Mouse (Mus musculus): ENCODE measurements around the gene Ptp4a2. TPM values are rescaled to one million over a fixed set of nuclear protein-coding genes. Genes with fewer than 3 reads are reported as not detected.

Gene Ptp4a2
- polyA plus RNA-seq, 1 experiment from 2014 or later: 224 TPM

DNA sequence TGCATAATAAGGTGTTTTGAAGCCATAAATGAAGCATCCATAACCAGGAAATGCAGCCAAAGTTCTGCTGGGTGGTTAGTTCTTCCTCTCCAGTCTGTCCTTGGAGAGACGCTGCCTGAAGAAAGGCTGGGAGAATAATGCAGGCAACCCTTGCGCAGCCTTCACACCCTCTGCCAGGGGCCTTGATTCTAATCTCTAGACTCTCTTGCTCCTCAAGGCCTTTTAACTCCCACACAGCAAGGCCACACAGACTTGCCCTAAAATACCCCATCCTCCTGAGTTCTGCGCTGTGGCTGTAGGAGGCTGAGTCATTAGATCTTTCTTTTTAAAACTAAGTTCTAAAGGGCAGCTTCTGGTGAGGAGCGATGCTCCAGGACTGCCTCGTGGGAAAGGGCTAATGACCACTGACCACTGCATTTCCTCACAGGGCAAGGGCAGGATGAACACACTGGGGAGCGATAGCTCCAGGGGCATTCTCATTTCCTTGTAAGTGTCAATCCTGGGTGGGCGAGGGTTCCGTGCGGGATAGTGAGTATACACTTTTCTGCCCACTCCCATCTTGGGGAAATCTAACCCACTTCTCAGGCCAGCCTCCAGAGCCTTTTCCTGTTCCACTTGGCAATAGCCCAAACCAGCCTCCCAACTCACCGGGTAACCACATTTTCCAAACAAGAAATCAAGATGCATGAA lies 7.6 kb downstream of the Ptp4a2 start:
- Histone ChIP-seq H3K9me3 (ENCODE audit: control insufficient read depth, low read length) (no peaks in the 10 kb centered on the region), H3K36me3 (ENCODE audit: control insufficient read depth, insufficient read depth, low read length) (no peaks in the 10 kb centered on the region), H3K4me2 (ENCODE audit: low read length) (no peak overlapping the region), H3K9ac (ENCODE audit: low read depth, low read length) (no peak overlapping the region), H3K27ac (ENCODE audit: low read depth, low read length) (no peak overlapping the region), H3K4me1 (ENCODE audit: control insufficient read depth, insufficient read depth, low read depth, low read length) (peaks cover 24% of the 10 kb centered on the region), H3K4me3 (ENCODE audit: low read length) (no peak overlapping the region), H3K27me3 (replicated peaks; ENCODE audit: control insufficient read depth, insufficient read depth, low read length) (no peaks in the 10 kb centered on the region)
- WGBS: 76% methylated on average over 10 of the region's 10 CpGs
- ATAC-seq: no peak

GRCm38 (mm10) chr4:129819712-129820336 lies 8.8 kb downstream of the Ptp4a2 start:
- H3K4me1 ChIP-seq (ENCODE audit: control insufficient read depth, insufficient read depth, low read depth, low read length): peaks cover 24% of the 10 kb centered on the region
- ATAC-seq: peak; percentile 96
- H3K27ac ChIP-seq (ENCODE audit: low read depth, low read length): peak overlapping the region; percentile 82
- no peaks in the 10 kb centered on the region for H3K27me3 ChIP-seq (replicated peaks; ENCODE audit: control insufficient read depth, insufficient read depth, low read length)
- H3K4me2 ChIP-seq (ENCODE audit: low read length): peak overlapping the region; percentile 83
- peak overlapping the region; percentile 93 for H3K9ac ChIP-seq (ENCODE audit: low read depth, low read length)
- H3K4me3 ChIP-seq (ENCODE audit: low read length): peak overlapping the region; percentile 95
- no peaks in the 10 kb centered on the region for H3K9me3 ChIP-seq (ENCODE audit: control insufficient read depth, low read length)
- H3K36me3 ChIP-seq (ENCODE audit: control insufficient read depth, insufficient read depth, low read length): no peaks in the 10 kb centered on the region
- WGBS: under 1% methylated on average over 68 of the region's 83 CpGs

GRCm38 (mm10) chr4:129820417-129821086 lies 9.5 kb downstream of the Ptp4a2 start:
- Histone ChIP-seq H3K27me3 (replicated peaks; ENCODE audit: control insufficient read depth, insufficient read depth, low read length) (no peaks in the 10 kb centered on the region), H3K9ac (ENCODE audit: low read depth, low read length) (peak overlapping the region; percentile 93), H3K4me2 (ENCODE audit: low read length) (peak overlapping the region; percentile 83), H3K27ac (ENCODE audit: low read depth, low read length) (peak overlapping the region; percentile 82), H3K9me3 (ENCODE audit: control insufficient read depth, low read length) (no peaks in the 10 kb centered on the region), H3K36me3 (ENCODE audit: control insufficient read depth, insufficient read depth, low read length) (no peaks in the 10 kb centered on the region), H3K4me3 (ENCODE audit: low read length) (peak overlapping the region; percentile 95), H3K4me1 (ENCODE audit: control insufficient read depth, insufficient read depth, low read depth, low read length) (peaks cover 24% of the 10 kb centered on the region)
- whole genome bisulfite sequencing: under 1% methylated on average over 69 of the region's 79 CpGs
- ATAC-seq: peak; percentile 71

- no peaks in the 10 kb centered on the region for H3K9me3 ChIP-seq (ENCODE audit: control insufficient read depth, low read length)
- no peaks in the 10 kb centered on the region for H3K27me3 ChIP-seq (replicated peaks; ENCODE audit: control insufficient read depth, insufficient read depth, low read length)
- peak overlapping the region; percentile 93 for H3K9ac ChIP-seq (ENCODE audit: low read depth, low read length)
- H3K27ac ChIP-seq (ENCODE audit: low read depth, low read length): peak overlapping the region; percentile 82; the same call in 1 of the 2 replicates
- WGBS: 1% methylated on average over 16 of the region's 16 CpGs
- ATAC-seq: no peak
- peaks cover 24% of the 10 kb centered on the region for H3K4me1 ChIP-seq (ENCODE audit: control insufficient read depth, insufficient read depth, low read depth, low read length)
- H3K4me2 ChIP-seq (ENCODE audit: low read length): peak overlapping the region; percentile 83
- H3K4me3 ChIP-seq (ENCODE audit: low read length): peak overlapping the region; percentile 95
- no peaks in the 10 kb centered on the region for H3K36me3 ChIP-seq (ENCODE audit: control insufficient read depth, insufficient read depth, low read length)
Measured at GRCm38 (mm10) chr4:129821087-129821616, 10.1 kb downstream of the Ptp4a2 start.

GRCm38 (mm10) chr4:129822324-129822723 lies 11.3 kb downstream of the Ptp4a2 start:
- no peak overlapping the region for H3K27ac ChIP-seq (ENCODE audit: low read depth, low read length)
- H3K9ac ChIP-seq (ENCODE audit: low read depth, low read length): no peak overlapping the region
- H3K36me3 ChIP-seq (ENCODE audit: control insufficient read depth, insufficient read depth, low read length): no peaks in the 10 kb centered on the region
- 57% methylated on average over 3 of the region's 3 CpGs for WGBS
- no peak for ATAC-seq
- H3K27me3 ChIP-seq (replicated peaks; ENCODE audit: control insufficient read depth, insufficient read depth, low read length): no peaks in the 10 kb centered on the region
- no peaks in the 10 kb centered on the region for H3K9me3 ChIP-seq (ENCODE audit: control insufficient read depth, low read length)
- H3K4me2 ChIP-seq (ENCODE audit: low read length): peak overlapping the region; percentile 83
- H3K4me3 ChIP-seq (ENCODE audit: low read length): no peak overlapping the region
- peaks cover 24% of the 10 kb centered on the region for H3K4me1 ChIP-seq (ENCODE audit: control insufficient read depth, insufficient read depth, low read depth, low read length)

- 88% methylated on average over 4 of the region's 4 CpGs for WGBS
- no peaks in the 10 kb centered on the region for H3K36me3 ChIP-seq (ENCODE audit: control insufficient read depth, insufficient read depth, low read length)
- no peaks in the 10 kb centered on the region for H3K27me3 ChIP-seq (replicated peaks; ENCODE audit: control insufficient read depth, insufficient read depth, low read length)
- H3K9me3 ChIP-seq (ENCODE audit: control insufficient read depth, low read length): no peaks in the 10 kb centered on the region
- peaks cover 24% of the 10 kb centered on the region for H3K4me1 ChIP-seq (ENCODE audit: control insufficient read depth, insufficient read depth, low read depth, low read length)
- no peak overlapping the region for H3K4me2 ChIP-seq (ENCODE audit: low read length)
- no peak overlapping the region for H3K4me3 ChIP-seq (ENCODE audit: low read length)
- no peak overlapping the region for H3K27ac ChIP-seq (ENCODE audit: low read depth, low read length)
- no peak overlapping the region for H3K9ac ChIP-seq (ENCODE audit: low read depth, low read length)
- no peak for ATAC-seq
Measured at GRCm38 (mm10) chr4:129823216-129823810, 12.3 kb downstream of the Ptp4a2 start.

GRCm38 (mm10) chr4:129827611-129828010 lies 16.6 kb downstream of the Ptp4a2 start:
- Histone ChIP-seq H3K27me3 (replicated peaks; ENCODE audit: control insufficient read depth, insufficient read depth, low read length) (no peaks in the 10 kb centered on the region), H3K36me3 (ENCODE audit: control insufficient read depth, insufficient read depth, low read length) (no peaks in the 10 kb centered on the region), H3K4me3 (ENCODE audit: low read length) (no peak overlapping the region), H3K9ac (ENCODE audit: low read depth, low read length) (no peak overlapping the region), H3K9me3 (ENCODE audit: control insufficient read depth, low read length) (no peaks in the 10 kb centered on the region), H3K27ac (ENCODE audit: low read depth, low read length) (no peak overlapping the region), H3K4me2 (ENCODE audit: low read length) (no peak overlapping the region), H3K4me1 (ENCODE audit: control insufficient read depth, insufficient read depth, low read depth, low read length) (peaks cover 6% of the 10 kb centered on the region)
- ATAC-seq: no peak
- WGBS: 86% methylated on average over 3 of the region's 3 CpGs

DNA sequence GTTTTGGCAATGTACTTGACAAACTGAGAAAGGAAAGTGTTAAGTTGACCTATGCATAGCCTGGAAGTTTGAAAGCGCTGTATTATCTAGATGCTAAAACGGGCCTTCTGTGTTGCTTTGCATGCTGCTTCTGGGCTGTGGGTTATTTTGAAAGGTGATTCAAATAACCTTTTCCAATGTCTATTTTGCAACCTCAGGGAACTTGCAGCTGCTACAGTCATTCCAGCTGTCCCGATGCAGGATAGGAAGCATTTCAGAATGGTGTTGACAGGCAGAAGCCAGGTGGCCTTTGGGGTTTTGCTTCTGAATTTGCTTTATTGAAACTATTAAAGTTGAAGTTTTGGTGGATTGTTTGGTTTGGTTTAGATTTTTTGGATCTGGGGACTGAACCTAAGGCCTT lies 17.1 kb downstream of the Ptp4a2 start:
- Histone ChIP-seq H3K27ac (ENCODE audit: low read depth, low read length) (no peak overlapping the region), H3K4me3 (ENCODE audit: low read length) (no peak overlapping the region), H3K36me3 (ENCODE audit: control insufficient read depth, insufficient read depth, low read length) (no peaks in the 10 kb centered on the region), H3K4me2 (ENCODE audit: low read length) (no peak overlapping the region), H3K9me3 (ENCODE audit: control insufficient read depth, low read length) (no peaks in the 10 kb centered on the region), H3K9ac (ENCODE audit: low read depth, low read length) (no peak overlapping the region), H3K4me1 (ENCODE audit: control insufficient read depth, insufficient read depth, low read depth, low read length) (peaks cover 4% of the 10 kb centered on the region), H3K27me3 (replicated peaks; ENCODE audit: control insufficient read depth, insufficient read depth, low read length) (no peaks in the 10 kb centered on the region)
- ATAC-seq: no peak
- WGBS: 74% methylated on average over 3 of the region's 3 CpGs

DNA sequence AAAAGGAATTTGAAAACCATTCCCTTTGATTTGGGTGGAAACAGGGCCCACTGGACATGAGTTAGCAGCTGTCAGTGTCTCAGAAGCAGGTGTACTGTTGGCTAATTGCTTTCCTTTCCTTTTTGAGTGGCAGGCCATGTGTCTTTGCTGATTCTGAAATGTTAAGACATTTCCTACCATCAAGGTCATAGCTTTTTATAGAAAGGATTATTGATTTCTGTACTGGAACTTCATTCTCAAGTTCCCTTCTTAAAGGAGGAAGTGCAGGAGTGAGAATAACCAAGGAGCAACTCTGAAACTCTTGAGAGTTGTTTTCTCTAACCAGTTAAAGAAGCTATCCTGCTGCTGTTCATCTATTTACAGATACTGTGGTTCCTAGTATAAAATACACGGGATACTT lies 18.8 kb downstream of the Ptp4a2 start:
- no peaks in the 10 kb centered on the region for H3K27me3 ChIP-seq (replicated peaks; ENCODE audit: control insufficient read depth, insufficient read depth, low read length)
- no peaks in the 10 kb centered on the region; the same call in none of the 2 replicates for H3K4me1 ChIP-seq (ENCODE audit: control insufficient read depth, insufficient read depth, low read depth, low read length)
- H3K4me2 ChIP-seq (ENCODE audit: low read length): no peak overlapping the region
- H3K9ac ChIP-seq (ENCODE audit: low read depth, low read length): no peak overlapping the region
- no peak overlapping the region for H3K4me3 ChIP-seq (ENCODE audit: low read length)
- WGBS: 84% methylated on average over 1 of the region's 1 CpGs
- H3K27ac ChIP-seq (ENCODE audit: low read depth, low read length): no peak overlapping the region
- H3K36me3 ChIP-seq (ENCODE audit: control insufficient read depth, insufficient read depth, low read length): no peaks in the 10 kb centered on the region
- no peak for ATAC-seq
- H3K9me3 ChIP-seq (ENCODE audit: control insufficient read depth, low read length): no peaks in the 10 kb centered on the region

Measured in hindbrain, embryonic 16.5 days (tissue).